Mouse (Mus musculus): Measurements from ENCODE around the gene Mfsd7a.

GRCm38 (mm10) chr5:108473737-108474136, 25.0 kb upstream of the Mfsd7a start:
- TF ChIP-seq CTCF (IDR thresholded peaks at IDR 0.05; ENCODE audit: extremely low read depth, insufficient read depth, low read length): no peak
- TF ChIP-seq POLR2A (IDR thresholded peaks at IDR 0.05; ENCODE audit: extremely low read depth, insufficient read depth, low read length): no peak
